Mouse (Mus musculus) hindlimb bud, embryonic 11.5 days (tissue): ENCODE measurements around the gene Rsf1.

Experiments used
- DNase-seq: peaks from one replicate; pipeline ENCODE4 v3.0.0-alpha.2; 2012; ENCODE audit warnings: low read depth, low spot score; ENCODE audit errors: extremely low spot score

Gene Rsf1

GRCm38 (mm10) chr7:97722278-97722918 is 142.7 kb downstream of the Rsf1 start:
- DNase-seq: no peak

- DNase-seq: no peak
These were observed 144.2 kb downstream of the Rsf1 start for GRCm38 (mm10) chr7:97723646-97724538.

GRCm38 (mm10) chr7:97725401-97725800 is 145.7 kb downstream of the Rsf1 start:
- DNase-seq: no peak

GRCm38 (mm10) chr7:97726080-97726479 is 146.4 kb downstream of the Rsf1 start:
- DNase-seq: no peak

GRCm38 (mm10) chr7:97726778-97727177 is 147.1 kb downstream of the Rsf1 start:
- DNase-seq: no peak

- no peak for DNase-seq
These were observed 149.3 kb downstream of the Rsf1 start for GRCm38 (mm10) chr7:97728666-97729614.

- no peak for DNase-seq
These were observed 150.7 kb downstream of the Rsf1 start for GRCm38 (mm10) chr7:97730427-97730826.

- no peak for DNase-seq
These were observed 153.9 kb downstream of the Rsf1 start for GRCm38 (mm10) chr7:97733606-97734005.

- no peak for DNase-seq
These were observed 155.3 kb downstream of the Rsf1 start for GRCm38 (mm10) chr7:97735021-97735420.

- no peak for DNase-seq
These were observed 156.3 kb downstream of the Rsf1 start for GRCm38 (mm10) chr7:97735886-97736420.

GRCm38 (mm10) chr7:97737256-97737637 is 157.6 kb downstream of the Rsf1 start:
- DNase-seq: no peak

- DNase-seq: peak; percentile 28
These were observed 158.2 kb downstream of the Rsf1 start, which contains the start of gene Aqp11 for GRCm38 (mm10) chr7:97737638-97738456. TSS of gene Aqp11 (minus strand) at chr7:97738289.

- DNase-seq: no peak
These were observed 161.3 kb downstream of the Rsf1 start for GRCm38 (mm10) chr7:97740948-97741347.

GRCm38 (mm10) chr7:97741756-97742291 is 162.1 kb downstream of the Rsf1 start:
- DNase-seq: no peak
